7 mouse cellular contexts compared by ENCODE assay signal in genomic region chr1:186748724-186749653, GRCm38 (mm10). TPM values are rescaled to one million over a fixed set of nuclear protein-coding genes. Genes with fewer than 3 reads are reported as not detected.
DNase-seq lines count a peak whose midpoint lies in the region; ATAC-seq and TF ChIP-seq lines count a peak whose summit lies in the region.

Gene Rrp15, minus strand, starts transcription at chr1:186749358.

- peak; percentile 9; the same call in 1 of the 2 replicates for TF ChIP-seq CTCF in intestine, postnatal 0 days (IDR thresholded peaks at IDR 0.05; ENCODE audit: low read depth)
- no peak for TF ChIP-seq CTCF in small intestine, adult 2 months (IDR thresholded peaks at IDR 0.05; ENCODE audit: extremely low read depth, insufficient read length, insufficient replicate concordance, low read depth, low read length)

- H3K36me3 ChIP-seq in embryonic facial prominence, embryonic 10.5 days (replicated peaks) = peaks cover 15% of the 10 kb centered on the region; the same call in 1 of the 2 replicates
- no peaks in the 10 kb centered on the region for H3K36me3 ChIP-seq in intestine, postnatal 0 days (ENCODE audit: control insufficient read depth, insufficient read depth)
- H3K36me3 ChIP-seq in midbrain, embryonic 12.5 days = no peaks in the 10 kb centered on the region
- H3K36me3 ChIP-seq in small intestine, adult 2 months (ENCODE audit: control insufficient read depth, insufficient read depth, low read length) = no peaks in the 10 kb centered on the region

- H3K9me3 ChIP-seq in embryonic facial prominence, embryonic 10.5 days = no peaks in the 10 kb centered on the region
- no peaks in the 10 kb centered on the region for H3K9me3 ChIP-seq in intestine, postnatal 0 days (ENCODE audit: control insufficient read depth)
- H3K9me3 ChIP-seq in midbrain, embryonic 12.5 days = no peaks in the 10 kb centered on the region

- H3K4me1 ChIP-seq in embryonic facial prominence, embryonic 10.5 days = peaks cover 19% of the 10 kb centered on the region
- peaks cover 6% of the 10 kb centered on the region; the same call in 1 of the 2 replicates for H3K4me1 ChIP-seq in intestine, postnatal 0 days (replicated peaks; ENCODE audit: control insufficient read depth, insufficient read depth, low read length)
- H3K4me1 ChIP-seq in midbrain, embryonic 12.5 days = peaks cover 23% of the 10 kb centered on the region
- peaks cover 2% of the 10 kb centered on the region; the same call in 1 of the 2 replicates for H3K4me1 ChIP-seq in small intestine, adult 2 months (ENCODE audit: control insufficient read depth, insufficient read depth, insufficient read length, low read length)

- peak; percentile 92 for DNase-seq in adrenal gland, postnatal 10 days
- DNase-seq in embryonic facial prominence, embryonic 10.5 days (ENCODE audit: low spot score) = peak; percentile 91
- DNase-seq in gonadal fat pad, adult 2 months (ENCODE audit: low read depth) = peak; percentile 47
- DNase-seq in left cerebral cortex, postnatal 4 days = peak; percentile 82

- peak within 1 kb of the TSS; percentile 72 for H3K9ac ChIP-seq in intestine, postnatal 0 days (ENCODE audit: low read depth, low read length)
- peak within 1 kb of the TSS; percentile 85 for H3K9ac ChIP-seq in midbrain, embryonic 12.5 days (replicated peaks)

- peak; percentile 97 for ATAC-seq in intestine, postnatal 0 days
- peak; percentile 94 for ATAC-seq in midbrain, embryonic 12.5 days (ENCODE audit: low FRiP score, low read depth)

- under 1% methylated on average over 46 of the region's 46 CpGs for WGBS in embryonic facial prominence, embryonic 10.5 days
- WGBS in intestine, postnatal 0 days = under 1% methylated on average over 46 of the region's 46 CpGs
- WGBS in midbrain, embryonic 12.5 days = under 1% methylated on average over 46 of the region's 46 CpGs
- WGBS in small intestine, adult 2 months = under 1% methylated on average over 46 of the region's 46 CpGs

- H3K4me2 ChIP-seq in intestine, postnatal 0 days (replicated peaks; ENCODE audit: low read depth) = peak within 1 kb of the TSS; percentile 87
- H3K4me2 ChIP-seq in midbrain, embryonic 12.5 days (replicated peaks) = peak within 1 kb of the TSS; percentile 91

- no peaks in the 10 kb centered on the region for H3K27me3 ChIP-seq in embryonic facial prominence, embryonic 10.5 days (replicated peaks; ENCODE audit: low read depth, poor library complexity, severe bottlenecking)
- H3K27me3 ChIP-seq in intestine, postnatal 0 days (replicated peaks; ENCODE audit: control insufficient read depth, insufficient read depth, low read length) = no peaks in the 10 kb centered on the region
- no peaks in the 10 kb centered on the region for H3K27me3 ChIP-seq in midbrain, embryonic 12.5 days
- no peaks in the 10 kb centered on the region for H3K27me3 ChIP-seq in small intestine, adult 2 months (ENCODE audit: control insufficient read depth, insufficient read depth, low read length)

- peak within 1 kb of the TSS; percentile 91 for H3K27ac ChIP-seq in embryonic facial prominence, embryonic 10.5 days (replicated peaks)
- peak within 1 kb of the TSS; percentile 82; the same call in 1 of the 2 replicates for H3K27ac ChIP-seq in intestine, postnatal 0 days (ENCODE audit: low read depth, low read length)
- peak within 1 kb of the TSS; percentile 83 for H3K27ac ChIP-seq in midbrain, embryonic 12.5 days (replicated peaks)
- 0 out of 2 replicates have a peak within 1 kb of the TSS, but pooled peaks have one; percentile 19 for H3K27ac ChIP-seq in small intestine, adult 2 months (ENCODE audit: insufficient read depth, low read depth, low read length)

- peak; percentile 62; the same call in 1 of the 2 replicates for TF ChIP-seq POLR2A in small intestine, adult 2 months (IDR thresholded peaks at IDR 0.05; ENCODE audit: low read depth, low read length)

- intact Hi-C loops in left cerebral cortex, postnatal 4 days (cut with DNase I) = no loop called here

- peak within 1 kb of the TSS; percentile 79 for H3K4me3 ChIP-seq in embryonic facial prominence, embryonic 10.5 days
- peak within 1 kb of the TSS; percentile 88 for H3K4me3 ChIP-seq in intestine, postnatal 0 days (ENCODE audit: low read depth, low read length)
- peak within 1 kb of the TSS; percentile 75 for H3K4me3 ChIP-seq in midbrain, embryonic 12.5 days
- H3K4me3 ChIP-seq in small intestine, adult 2 months (ENCODE audit: low read depth, low read length) = peak within 1 kb of the TSS; percentile 76

RNA-seq across cellular contexts. Expression of gene Rrp15, which starts in this region (rescaled TPM):
- 10 to 100 TPM; 26.6 to 26.7 TPM for total RNA-seq in adrenal gland, postnatal 10 days (2021)
- polyA plus RNA-seq in embryonic facial prominence, embryonic 10.5 days (2016; fragmentation: Nextera tagmentation; extraction: Ambion mirVana) = 94.0 and 95.4 TPM in 2 replicates
- polyA plus RNA-seq in gonadal fat pad, adult 2 months (2012; rRNA removed) = 2.9 and 4.0 TPM in 2 replicates
- polyA plus RNA-seq in intestine, postnatal 0 days (2015; fragmentation: Nextera tagmentation; extraction: Ambion mirVana) = 21.9 and 23.0 TPM in 2 replicates
- total RNA-seq in left cerebral cortex, postnatal 4 days (2021) = 10 to 100 TPM; 20.6 to 21.5 TPM
- 47.8 and 48.9 TPM in 2 replicates for polyA plus RNA-seq in midbrain, embryonic 12.5 days (2016; fragmentation: Nextera tagmentation; extraction: Ambion mirVana)
- 0.39 and 1.3 TPM in 2 replicates for polyA plus RNA-seq in small intestine, adult 2 months (2012; rRNA removed)

Comparison
In these comparisons a context has a peak if more than half of its experiments do, and no peak if none do; other contexts are left out.
1. Peak in every context shown above with its lines: DNase-seq, ATAC-seq, H3K4me3 ChIP-seq and H3K27ac ChIP-seq.
2. H3K27ac ChIP-seq: peak in every context shown above with its lines; median percentile 91 in embryonic facial prominence, embryonic 10.5 days; 83 in midbrain, embryonic 12.5 days; 82 in intestine, postnatal 0 days; 19 in small intestine, adult 2 months.